Mouse (Mus musculus) G1E (cell line): ENCODE results near the gene Ptpn14. TPM values are rescaled to one million over a fixed set of nuclear protein-coding genes. Genes with fewer than 3 reads are reported as not detected.

Experiments
- ATAC-seq: 2 replicates; pipeline ENCODE4 v1.8.0; 2016; ENCODE audit warnings: mild to moderate bottlenecking; ENCODE audit not compliant: insufficient number of reproducible peaks, poor library complexity, low FRiP score, severe bottlenecking; ENCODE audit errors: extremely low read depth
- DNase-seq: peaks from one replicate; pipeline ENCODE4 v3.0.0; 2012; ENCODE audit warnings: low spot score
- H3K27me3 ChIP-seq: 2 replicates; pipeline ENCODE4 v1.6.1; 2012; ENCODE audit warnings: mild to moderate bottlenecking, low read length, inconsistent platforms; ENCODE audit not compliant: insufficient read depth
- H3K36me3 ChIP-seq: replicated peaks from 2 replicates; pipeline ENCODE3; 2012; ENCODE audit warnings: mild to moderate bottlenecking, inconsistent platforms
- H3K4me1 ChIP-seq: 2 replicates; pipeline ENCODE4 v1.6.1; 2012; ENCODE audit warnings: low read depth, low read length, inconsistent platforms, mixed read lengths; ENCODE audit not compliant: insufficient read depth
- H3K4me3 ChIP-seq: 2 replicates; pipeline ENCODE4 v1.5.1; 2012; ENCODE audit warnings: low read depth, mild to moderate bottlenecking, inconsistent platforms, low read length, moderate library complexity, mixed read lengths
- H3K9me3 ChIP-seq: replicated peaks from 2 replicates; pipeline ENCODE4 v1.6.1; 2012; ENCODE audit warnings: inconsistent platforms
- CTCF ChIP-seq: IDR thresholded peaks from 2 replicates; pipeline ENCODE4 v1.5.1; 2012; ENCODE audit warnings: low read depth, low read length, inconsistent platforms, mixed read lengths
- GATA1 ChIP-seq: IDR thresholded peaks from 2 replicates; pipeline ENCODE4 v1.6.1; 2012; ENCODE audit warnings: borderline replicate concordance, low read length, inconsistent platforms, mixed read lengths
- GATA2 ChIP-seq: IDR thresholded peaks from 2 replicates; pipeline ENCODE4 v1.6.1; 2012; ENCODE audit warnings: low read depth, low read length, inconsistent platforms, borderline replicate concordance
- POLR2AphosphoS5 ChIP-seq: IDR thresholded peaks from 2 replicates; pipeline ENCODE4 v1.6.1; 2012; ENCODE audit warnings: low read depth, low read length, inconsistent platforms; ENCODE audit not compliant: insufficient replicate concordance
- TAL1 ChIP-seq: conservative IDR thresholded peaks from 2 replicates; pipeline ENCODE4 v1.6.1; 2012; ENCODE audit warnings: low read depth, low read length, inconsistent platforms, mixed read lengths
- polyA plus RNA-seq: library from polyadenylated mRNA; stranded (reverse); fragments of >175 nt; gene quantifications from 2 replicates; pipeline ENCODE4 v1.2.3, GENCODE M21; 2012
- total RNA-seq, 2 experiments: library from RNA; stranded (forward) in 1 of 2; stranded (reverse) in 1 of 2; fragments of 200-1000 nt in 1 of 2; fragments of >200 nt in 1 of 2; fragmentation: Nextera tagmentation in 1 of 2; gene quantifications; 2 replicates each; pipeline ENCODE4 v1.2.3; 2014 to 2017

Gene Ptpn14
- total and polyA plus RNA-seq, 3 experiments: 0.11 TPM; not detected in 2

DNA sequence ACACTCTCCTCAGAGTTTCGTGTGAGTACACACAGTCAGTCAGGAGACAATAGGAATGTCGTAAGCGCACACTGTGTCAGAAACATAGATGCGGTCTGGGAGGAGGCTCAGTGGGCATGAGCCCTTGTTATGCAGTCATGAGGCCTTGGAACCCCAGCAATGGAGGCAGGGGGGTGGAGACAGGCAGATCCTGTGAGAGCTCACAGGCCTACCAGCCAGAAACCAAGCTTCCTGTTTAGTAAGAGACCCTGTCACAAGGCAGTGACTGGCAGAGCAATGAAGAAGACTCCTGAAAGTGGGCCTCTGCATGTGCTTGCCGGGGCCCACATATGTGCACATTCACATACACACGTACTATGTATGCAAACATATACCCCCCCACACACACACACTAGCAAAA, 79.9 kb downstream of the Ptpn14 start:
- Histone ChIP-seq H3K4me3 (no peak overlapping the region), H3K9me3 (peaks cover 75% of the 10 kb centered on the region), H3K36me3 (no peaks in the 10 kb centered on the region), H3K27me3 (no peaks in the 10 kb centered on the region), H3K4me1 (no peaks in the 10 kb centered on the region)
- TF ChIP-seq POLR2AphosphoS5 (no peak), CTCF (no peak), GATA2 (no peak), TAL1 (no peak), GATA1 (no peak)
- ATAC-seq (no peak), DNase-seq (no peak)

DNA sequence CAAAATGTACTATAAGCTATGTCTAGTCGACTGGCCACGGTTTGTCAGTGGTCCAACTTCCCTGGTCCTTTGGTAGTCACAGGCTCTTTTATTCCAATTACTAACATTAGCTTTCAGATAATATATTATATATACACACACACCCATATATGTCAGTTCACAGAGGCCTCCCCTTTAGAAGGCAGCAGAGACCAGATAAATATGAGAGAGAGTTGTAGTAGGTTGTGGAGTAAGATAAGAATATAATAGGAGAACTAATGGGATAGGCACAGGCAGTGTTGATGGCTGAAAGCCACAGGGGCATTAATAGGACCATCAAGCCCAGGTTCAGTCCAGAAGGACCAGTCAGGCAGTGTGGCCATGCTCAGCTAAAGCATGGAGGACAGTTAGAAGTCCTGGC, 80.4 kb downstream of the Ptpn14 start:
- Histone ChIP-seq H3K9me3 (peaks cover 74% of the 10 kb centered on the region), H3K27me3 (no peaks in the 10 kb centered on the region), H3K4me3 (no peak overlapping the region), H3K4me1 (no peaks in the 10 kb centered on the region), H3K36me3 (no peaks in the 10 kb centered on the region)
- ATAC-seq (no peak), DNase-seq (no peak)
- TF ChIP-seq GATA1 (no peak), POLR2AphosphoS5 (no peak), TAL1 (no peak), GATA2 (no peak), CTCF (no peak)

DNA sequence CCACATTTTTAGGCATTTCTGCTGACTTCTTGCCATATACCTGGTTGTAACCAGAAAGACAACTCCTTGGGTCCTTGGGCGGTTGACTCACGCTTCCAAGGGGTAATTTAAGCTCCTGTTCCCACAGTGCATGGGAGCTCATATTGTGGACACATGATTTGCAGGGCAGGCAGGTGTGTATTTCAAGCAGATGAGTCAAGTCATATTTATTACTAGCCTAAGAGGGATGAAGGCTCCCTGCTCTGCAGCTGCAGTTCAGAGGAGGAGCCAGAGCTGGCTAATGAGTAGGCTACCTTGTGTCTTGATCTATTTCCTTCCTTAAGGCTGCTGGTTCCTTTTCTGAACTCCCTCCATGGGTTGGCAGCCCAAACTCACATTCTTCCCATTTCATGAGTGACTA, 83.7 kb downstream of the Ptpn14 start:
- ATAC-seq: no peak
- no peaks in the 10 kb centered on the region for H3K4me1 ChIP-seq
- TF ChIP-seq POLR2AphosphoS5: no peak
- TF ChIP-seq GATA2: no peak
- TF ChIP-seq CTCF: no peak
- TF ChIP-seq GATA1: no peak
- no peak for TF ChIP-seq TAL1

DNA sequence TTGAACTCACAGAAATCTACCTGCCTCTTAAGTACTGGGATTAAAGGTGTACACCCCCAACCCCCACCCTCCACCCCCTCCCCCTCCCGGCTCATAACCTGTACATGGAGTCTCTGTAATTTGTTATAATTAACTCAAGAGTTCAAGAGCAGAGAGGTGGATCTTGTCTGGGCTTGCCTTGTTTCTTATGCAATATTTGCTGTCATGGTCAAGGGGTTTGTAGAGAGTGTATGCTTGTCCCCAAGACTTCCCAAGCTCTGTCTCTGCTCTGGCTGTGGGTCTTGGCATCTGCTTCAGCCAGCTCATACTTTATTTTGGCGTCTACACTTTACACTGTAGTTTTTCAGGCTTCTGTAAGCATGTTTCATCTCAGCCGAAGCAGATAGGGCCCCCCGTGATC, 86.3 kb downstream of the Ptpn14 start:
- DNase-seq: no peak
- Histone ChIP-seq H3K9me3 (peaks cover 74% of the 10 kb centered on the region), H3K4me3 (no peak overlapping the region), H3K27me3 (no peaks in the 10 kb centered on the region), H3K36me3 (no peaks in the 10 kb centered on the region), H3K4me1 (no peaks in the 10 kb centered on the region)
- ATAC-seq: no peak
- TF ChIP-seq CTCF (no peak), GATA2 (no peak), POLR2AphosphoS5 (no peak), GATA1 (no peak), TAL1 (no peak)

More for the DNA sequence above, 83.7 kb downstream of the Ptpn14 start:
- Histone ChIP-seq H3K36me3 (no peaks in the 10 kb centered on the region), H3K27me3 (no peaks in the 10 kb centered on the region), H3K9me3 (peaks cover 74% of the 10 kb centered on the region), H3K4me3 (no peak overlapping the region)
- DNase-seq: no peak

DNA sequence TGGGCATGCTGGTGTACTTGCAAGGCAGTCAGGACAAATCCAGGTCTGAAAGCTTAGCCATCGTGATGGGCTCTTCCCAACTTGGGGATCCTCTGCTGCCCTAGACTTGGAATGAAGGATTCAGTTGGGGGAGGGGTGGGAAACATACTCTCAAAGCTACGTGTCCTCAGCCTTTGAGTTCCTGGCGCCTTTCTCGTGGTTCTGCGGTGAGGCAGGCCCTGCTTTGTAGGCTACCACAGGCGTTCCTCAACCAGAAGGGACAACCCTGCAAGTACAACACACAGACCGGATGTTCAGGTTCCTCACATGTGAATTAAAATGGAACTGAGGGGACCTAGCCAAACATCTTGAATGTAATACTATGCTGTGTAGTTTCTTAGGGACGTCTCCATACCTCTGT, 89.0 kb downstream of the Ptpn14 start:
- TF ChIP-seq TAL1: no peak
- DNase-seq (no peak), ATAC-seq (no peak)
- Histone ChIP-seq H3K27me3 (no peaks in the 10 kb centered on the region), H3K9me3 (peaks cover 81% of the 10 kb centered on the region), H3K4me3 (no peak overlapping the region), H3K4me1 (no peaks in the 10 kb centered on the region), H3K36me3 (no peaks in the 10 kb centered on the region)

DNA sequence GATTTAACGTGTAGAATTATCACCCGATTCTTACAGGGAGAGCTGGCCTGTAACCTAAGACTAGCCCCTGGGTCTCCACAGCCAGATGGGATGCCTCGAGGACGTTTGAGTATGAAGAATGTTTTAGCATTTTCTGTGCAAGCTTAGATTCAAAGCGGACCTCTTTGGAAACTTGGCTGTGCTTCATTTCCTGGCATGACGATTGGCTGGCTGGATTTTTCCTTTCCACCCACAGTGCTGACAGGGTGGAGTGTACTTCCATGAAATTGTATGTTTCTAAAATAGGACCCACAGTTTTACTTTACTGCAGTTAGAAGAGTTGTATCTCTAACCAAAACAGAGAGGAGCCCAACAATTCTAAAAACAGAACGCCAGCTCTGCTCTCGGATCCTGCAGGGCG, 89.7 kb downstream of the Ptpn14 start:
- no peaks in the 10 kb centered on the region for H3K36me3 ChIP-seq
- ATAC-seq (no peak), DNase-seq (no peak)
- no peaks in the 10 kb centered on the region for H3K4me1 ChIP-seq
- H3K27me3 ChIP-seq: no peaks in the 10 kb centered on the region
- no peak overlapping the region for H3K4me3 ChIP-seq
- TF ChIP-seq GATA2: no peak
- peaks cover 81% of the 10 kb centered on the region for H3K9me3 ChIP-seq

DNA sequence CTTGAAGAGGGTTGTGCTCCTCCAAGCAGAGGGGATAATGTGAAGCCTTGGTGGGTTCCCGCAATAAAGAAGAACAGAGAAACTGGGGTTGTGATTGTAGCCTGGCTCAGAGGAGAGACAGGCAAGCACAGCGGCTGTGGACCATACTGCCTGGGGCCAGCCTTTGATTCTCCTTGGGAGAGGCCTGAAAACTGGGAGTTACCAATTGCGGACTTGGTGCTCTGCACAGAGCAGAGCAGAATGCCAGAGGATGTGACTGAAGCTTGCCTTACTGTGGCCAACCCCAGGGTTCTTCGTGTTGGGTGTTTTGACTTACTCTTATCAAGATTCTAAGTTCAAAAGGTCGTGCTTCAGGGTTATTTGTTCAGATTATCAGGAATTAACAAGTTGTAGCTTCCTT, 92.0 kb downstream of the Ptpn14 start:
- no peaks in the 10 kb centered on the region for H3K27me3 ChIP-seq
- H3K9me3 ChIP-seq: peaks cover 85% of the 10 kb centered on the region
- H3K36me3 ChIP-seq: no peaks in the 10 kb centered on the region
- ATAC-seq: no peak
- TF ChIP-seq TAL1: no peak
- no peak for TF ChIP-seq POLR2AphosphoS5
- no peak for TF ChIP-seq GATA2
- TF ChIP-seq CTCF: no peak
- no peak for TF ChIP-seq GATA1
- no peak overlapping the region for H3K4me3 ChIP-seq
- no peak for DNase-seq
- H3K4me1 ChIP-seq: no peaks in the 10 kb centered on the region
